Mouse (Mus musculus): ENCODE measurements at regions not wholly inside any gene's neighbourhood (a gene's known extent, or its start where the extent isn't known, plus 50 kb on each side); places are given as distances from the start of the nearest gene placed in this dataset.

GRCm38 (mm10) chr9:122615351-122615750, 131.8 kb upstream of the Topaz1 start:
- H3K27me3 ChIP-seq (ENCODE audit: control insufficient read depth, insufficient read depth, low read length) = no peaks in the 10 kb centered on the region
- 22% methylated on average over 4 of the region's 4 CpGs for WGBS
- H3K27ac ChIP-seq (ENCODE audit: insufficient read depth, low read depth, low read length) = no peak overlapping the region
- H3K4me3 ChIP-seq (ENCODE audit: low read depth, low read length) = no peak overlapping the region
- TF ChIP-seq CTCF (IDR thresholded peaks at IDR 0.05; ENCODE audit: extremely low read depth, insufficient read length, insufficient replicate concordance, low read depth, low read length) = peak; percentile 67; the same call in 1 of the 2 replicates
- TF ChIP-seq POLR2A (IDR thresholded peaks at IDR 0.05; ENCODE audit: low read depth, low read length) = no peak
- no peaks in the 10 kb centered on the region for H3K4me1 ChIP-seq (ENCODE audit: control insufficient read depth, insufficient read depth, insufficient read length, low read length)
- H3K36me3 ChIP-seq (ENCODE audit: control insufficient read depth, insufficient read depth, low read length) = no peaks in the 10 kb centered on the region

- Histone ChIP-seq H3K4me3 (ENCODE audit: low read depth, low read length) (no peak overlapping the region), H3K4me1 (ENCODE audit: control insufficient read depth, insufficient read depth, insufficient read length, low read length) (no peaks in the 10 kb centered on the region), H3K36me3 (ENCODE audit: control insufficient read depth, insufficient read depth, low read length) (no peaks in the 10 kb centered on the region), H3K27me3 (ENCODE audit: control insufficient read depth, insufficient read depth, low read length) (no peaks in the 10 kb centered on the region), H3K27ac (ENCODE audit: insufficient read depth, low read depth, low read length) (no peak overlapping the region)
- WGBS = 19% methylated on average over 3 of the region's 3 CpGs
- TF ChIP-seq POLR2A (IDR thresholded peaks at IDR 0.05; ENCODE audit: low read depth, low read length) (no peak), CTCF (IDR thresholded peaks at IDR 0.05; ENCODE audit: extremely low read depth, insufficient read length, insufficient replicate concordance, low read depth, low read length) (no peak)
Observed at GRCm38 (mm10) chr9:122617793-122618192, 129.4 kb upstream of the Topaz1 start.

GRCm38 (mm10) chr9:122625081-122625480, 122.1 kb upstream of the Topaz1 start:
- TF ChIP-seq CTCF (IDR thresholded peaks at IDR 0.05; ENCODE audit: extremely low read depth, insufficient read length, insufficient replicate concordance, low read depth, low read length) = no peak
- no peak for TF ChIP-seq POLR2A (IDR thresholded peaks at IDR 0.05; ENCODE audit: low read depth, low read length)
- H3K4me3 ChIP-seq (ENCODE audit: low read depth, low read length) = no peak overlapping the region
- H3K4me1 ChIP-seq (ENCODE audit: control insufficient read depth, insufficient read depth, insufficient read length, low read length) = no peaks in the 10 kb centered on the region
- 84% methylated on average over 1 of the region's 1 CpGs for WGBS
- no peaks in the 10 kb centered on the region for H3K27me3 ChIP-seq (ENCODE audit: control insufficient read depth, insufficient read depth, low read length)
- H3K27ac ChIP-seq (ENCODE audit: insufficient read depth, low read depth, low read length) = no peak overlapping the region
- H3K36me3 ChIP-seq (ENCODE audit: control insufficient read depth, insufficient read depth, low read length) = no peaks in the 10 kb centered on the region

- H3K4me1 ChIP-seq (ENCODE audit: control insufficient read depth, insufficient read depth, insufficient read length, low read length) = no peaks in the 10 kb centered on the region
- no peaks in the 10 kb centered on the region for H3K36me3 ChIP-seq (ENCODE audit: control insufficient read depth, insufficient read depth, low read length)
- no peak overlapping the region for H3K4me3 ChIP-seq (ENCODE audit: low read depth, low read length)
- no peaks in the 10 kb centered on the region for H3K27me3 ChIP-seq (ENCODE audit: control insufficient read depth, insufficient read depth, low read length)
- no peak overlapping the region for H3K27ac ChIP-seq (ENCODE audit: insufficient read depth, low read depth, low read length)
- no peak for TF ChIP-seq CTCF (IDR thresholded peaks at IDR 0.05; ENCODE audit: extremely low read depth, insufficient read length, insufficient replicate concordance, low read depth, low read length)
- TF ChIP-seq POLR2A (IDR thresholded peaks at IDR 0.05; ENCODE audit: low read depth, low read length) = no peak
- WGBS = 49% methylated on average over 6 of the region's 6 CpGs
Observed at GRCm38 (mm10) chr9:122626346-122626745, 120.8 kb upstream of the Topaz1 start.

- TF ChIP-seq POLR2A (IDR thresholded peaks at IDR 0.05; ENCODE audit: low read depth, low read length) (no peak), CTCF (IDR thresholded peaks at IDR 0.05; ENCODE audit: extremely low read depth, insufficient read length, insufficient replicate concordance, low read depth, low read length) (no peak)
- Histone ChIP-seq H3K27ac (ENCODE audit: insufficient read depth, low read depth, low read length) (no peak overlapping the region), H3K27me3 (ENCODE audit: control insufficient read depth, insufficient read depth, low read length) (no peaks in the 10 kb centered on the region), H3K4me1 (ENCODE audit: control insufficient read depth, insufficient read depth, insufficient read length, low read length) (no peaks in the 10 kb centered on the region), H3K4me3 (ENCODE audit: low read depth, low read length) (no peak overlapping the region), H3K36me3 (ENCODE audit: control insufficient read depth, insufficient read depth, low read length) (no peaks in the 10 kb centered on the region)
- WGBS = 29% methylated on average over 18 of the region's 18 CpGs
Observed at GRCm38 (mm10) chr9:122629171-122629904, 117.8 kb upstream of the Topaz1 start.

GRCm38 (mm10) chr9:122631793-122632192, 115.4 kb upstream of the Topaz1 start:
- Histone ChIP-seq H3K27me3 (ENCODE audit: control insufficient read depth, insufficient read depth, low read length) (no peaks in the 10 kb centered on the region), H3K4me1 (ENCODE audit: control insufficient read depth, insufficient read depth, insufficient read length, low read length) (no peaks in the 10 kb centered on the region), H3K36me3 (ENCODE audit: control insufficient read depth, insufficient read depth, low read length) (no peaks in the 10 kb centered on the region), H3K4me3 (ENCODE audit: low read depth, low read length) (no peak overlapping the region), H3K27ac (ENCODE audit: insufficient read depth, low read depth, low read length) (no peak overlapping the region)
- TF ChIP-seq POLR2A (IDR thresholded peaks at IDR 0.05; ENCODE audit: low read depth, low read length) (no peak), CTCF (IDR thresholded peaks at IDR 0.05; ENCODE audit: extremely low read depth, insufficient read length, insufficient replicate concordance, low read depth, low read length) (no peak)
- WGBS = 62% methylated on average over 9 of the region's 9 CpGs

- H3K27me3 ChIP-seq (ENCODE audit: control insufficient read depth, insufficient read depth, low read length) = no peaks in the 10 kb centered on the region
- WGBS = 74% methylated on average over 1 of the region's 1 CpGs
- TF ChIP-seq CTCF (IDR thresholded peaks at IDR 0.05; ENCODE audit: extremely low read depth, insufficient read length, insufficient replicate concordance, low read depth, low read length) (no peak), POLR2A (IDR thresholded peaks at IDR 0.05; ENCODE audit: low read depth, low read length) (no peak)
- H3K27ac ChIP-seq (ENCODE audit: insufficient read depth, low read depth, low read length) = no peak overlapping the region
- no peaks in the 10 kb centered on the region for H3K4me1 ChIP-seq (ENCODE audit: control insufficient read depth, insufficient read depth, insufficient read length, low read length)
- no peaks in the 10 kb centered on the region for H3K36me3 ChIP-seq (ENCODE audit: control insufficient read depth, insufficient read depth, low read length)
- no peak overlapping the region for H3K4me3 ChIP-seq (ENCODE audit: low read depth, low read length)
Observed at GRCm38 (mm10) chr9:122633484-122633883, 113.7 kb upstream of the Topaz1 start.

Data from small intestine, adult 2 months (tissue).